Mouse (Mus musculus) left cerebral cortex, adult 18-20 months (tissue): ENCODE results near the gene U2af2. TPM values are rescaled to one million over a fixed set of nuclear protein-coding genes. Genes with fewer than 3 reads are reported as not detected.

Experiments
- DNase-seq, 2 experiments: peaks; one replicate each; pipeline ENCODE4 v3.0.0; 2021 to 2022; ENCODE audit warnings: low spot score in 2 of 2, mixed read lengths in 1 of 2
- microRNA-seq, 2 experiments: library from miRNA; unstranded; fragments of <30 nt; microRNA quantifications; one replicate each; pipeline ENCODE4 v1.2.0; 2021
- total RNA-seq, 2 experiments: library from RNA; stranded (reverse); gene quantifications; 2 replicates each; pipeline ENCODE4 v1.2.3; 2021

The U2af2 gene
- total RNA-seq, 2 experiments from 2014 or later = 176 to 181 TPM

DNA sequence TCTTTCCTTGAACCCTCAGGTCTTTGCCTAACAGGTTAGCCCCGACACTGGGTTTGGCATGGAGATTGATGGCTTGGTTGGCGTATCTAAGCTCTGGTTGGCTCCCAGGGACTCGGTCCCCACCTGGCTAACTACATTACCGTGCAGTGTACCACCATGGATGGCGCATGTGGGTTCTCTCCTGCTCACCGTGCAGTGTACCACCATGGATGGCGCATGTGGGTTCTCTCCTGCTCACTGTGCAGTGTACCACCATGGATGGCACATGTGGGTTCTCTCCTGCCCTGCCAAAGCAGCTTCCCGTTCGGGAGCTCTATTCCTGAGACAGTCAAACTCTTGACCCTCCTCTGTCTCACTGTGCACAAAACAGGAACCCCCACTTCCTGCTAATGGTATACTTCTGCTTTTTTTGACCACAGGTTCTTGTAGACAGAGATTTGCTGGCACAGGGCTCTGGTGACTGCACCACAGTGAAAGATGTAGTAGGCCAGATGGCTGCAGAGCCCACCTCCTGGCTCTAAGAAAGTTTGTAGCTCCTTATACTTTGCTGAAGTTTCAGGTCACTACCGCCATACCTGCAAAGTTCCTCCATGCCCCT, 39.2 kb downstream of the U2af2 start:
- DNase-seq = no peak

DNA sequence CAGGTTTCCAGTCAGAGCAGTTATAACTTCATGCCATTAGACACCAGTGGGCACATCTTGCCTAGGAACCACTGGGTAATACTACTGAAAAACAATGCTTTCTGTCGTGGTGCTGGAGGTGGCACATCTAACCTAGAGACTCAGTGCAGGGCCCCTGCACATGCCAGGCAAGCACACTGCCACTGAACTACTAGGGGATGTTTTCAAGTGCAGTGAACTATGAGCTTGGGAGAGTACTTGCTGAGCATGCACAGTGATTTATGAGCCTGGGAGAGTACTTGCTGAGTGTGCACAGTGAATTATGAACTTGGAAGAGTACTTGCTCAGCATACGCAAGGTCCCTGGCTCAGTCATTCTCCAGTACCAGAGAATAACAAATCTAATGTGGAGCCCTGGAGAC, 40.6 kb downstream of the U2af2 start:
- DNase-seq = no peak

DNA sequence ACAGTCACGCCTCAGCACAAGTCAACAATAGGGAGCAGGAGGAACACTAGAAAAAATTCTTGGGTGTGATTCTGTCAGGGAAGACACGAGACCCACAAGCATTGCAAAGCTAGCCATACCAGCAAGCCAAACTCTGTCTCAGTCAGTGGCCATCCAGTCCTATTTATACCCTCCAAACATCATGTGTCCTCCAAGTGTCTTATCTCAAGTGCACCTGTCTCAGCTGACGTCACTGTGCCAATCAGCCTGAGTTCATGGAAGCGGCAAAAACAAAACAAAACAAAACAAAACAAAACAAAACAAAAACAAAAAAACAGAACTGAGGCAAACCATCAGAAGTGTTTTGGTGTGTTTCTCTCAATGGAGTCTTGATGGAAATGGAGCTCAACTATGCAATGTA, 46.3 kb downstream of the U2af2 start:
- DNase-seq = no peak

DNA sequence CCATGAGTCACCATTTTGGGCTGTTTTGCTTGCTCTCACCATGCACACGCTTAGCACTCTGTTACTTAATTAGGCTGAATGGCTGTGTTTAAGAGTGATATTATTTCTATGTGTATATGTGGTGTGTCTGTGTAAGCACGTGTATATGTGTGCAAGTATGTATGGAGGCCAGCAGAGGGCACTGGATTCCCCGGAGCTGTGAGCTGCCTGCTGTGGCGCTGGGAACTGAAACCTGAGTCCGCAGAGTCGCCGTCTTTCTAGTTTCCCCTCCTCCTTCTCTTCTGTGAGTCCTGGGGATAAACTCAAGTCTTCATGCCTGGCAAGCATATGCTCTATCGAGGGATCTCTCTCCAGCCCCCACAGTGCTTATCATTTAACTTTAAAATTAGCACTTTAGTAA, 47.4 kb downstream of the U2af2 start:
- no peak for DNase-seq

DNA sequence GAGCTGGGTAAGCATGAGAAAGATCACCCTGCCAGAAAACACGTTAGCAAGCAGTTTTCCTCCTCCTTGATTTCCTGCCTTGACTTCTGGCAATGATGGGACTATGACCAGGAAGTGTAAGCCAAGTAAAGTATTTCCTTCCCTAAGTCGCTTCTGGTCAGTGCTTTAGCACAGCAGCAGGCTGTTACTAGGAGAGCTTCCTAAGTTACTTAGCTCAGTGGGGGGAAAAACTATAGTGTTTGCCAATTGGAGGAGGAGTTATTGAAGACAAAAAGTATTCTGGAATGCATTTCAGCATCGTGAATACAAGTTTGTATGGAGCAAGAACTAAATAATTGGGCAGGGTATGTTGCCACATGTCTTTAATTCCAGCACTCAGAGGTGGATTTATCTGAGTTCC, 50.8 kb downstream of the U2af2 start:
- DNase-seq = no peak

DNA sequence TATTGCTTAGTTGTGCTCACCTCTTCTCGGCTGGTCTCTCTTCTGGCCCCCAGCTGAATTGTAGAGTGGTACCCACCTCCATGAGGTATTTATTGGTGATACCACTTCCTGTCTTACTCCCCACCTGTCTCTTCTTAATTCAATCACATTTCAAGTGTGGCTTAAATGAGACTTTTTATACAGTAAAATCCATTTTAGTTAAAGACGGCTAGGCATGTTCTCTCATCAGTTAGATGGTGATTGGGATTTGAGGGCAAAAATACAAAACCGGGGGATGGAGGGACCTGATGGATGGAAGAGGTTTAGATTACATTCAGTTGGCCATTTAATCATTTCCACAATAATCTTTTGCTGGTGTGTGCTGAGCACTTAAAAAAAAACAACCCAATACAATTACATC, 54.9 kb downstream of the U2af2 start, which contains the start of gene Rfpl4:
Gene Rfpl4, minus strand, starts transcription at position 101 of the 400 bp plus-strand sequence.
- DNase-seq = no peak

DNA sequence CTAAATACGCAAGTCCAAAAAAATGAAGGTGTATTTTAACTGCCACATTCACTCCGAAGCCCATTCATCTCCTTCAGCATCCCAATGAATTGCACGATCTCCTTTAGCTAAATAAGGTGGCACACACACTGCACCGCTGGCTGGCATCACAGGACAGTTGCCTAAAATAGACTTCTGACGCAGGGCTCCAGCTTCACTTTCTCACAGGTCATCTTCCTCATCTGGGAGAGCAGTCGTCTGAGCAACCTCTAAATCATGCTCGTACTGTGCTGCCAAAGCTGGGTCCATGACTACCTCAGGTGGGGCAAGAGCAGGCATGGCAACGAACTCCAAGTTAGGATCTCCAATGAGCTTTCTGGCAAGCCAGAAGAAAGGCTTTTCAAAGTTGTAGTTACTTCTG, 63.1 kb downstream of the U2af2 start:
- no peak for DNase-seq

DNA sequence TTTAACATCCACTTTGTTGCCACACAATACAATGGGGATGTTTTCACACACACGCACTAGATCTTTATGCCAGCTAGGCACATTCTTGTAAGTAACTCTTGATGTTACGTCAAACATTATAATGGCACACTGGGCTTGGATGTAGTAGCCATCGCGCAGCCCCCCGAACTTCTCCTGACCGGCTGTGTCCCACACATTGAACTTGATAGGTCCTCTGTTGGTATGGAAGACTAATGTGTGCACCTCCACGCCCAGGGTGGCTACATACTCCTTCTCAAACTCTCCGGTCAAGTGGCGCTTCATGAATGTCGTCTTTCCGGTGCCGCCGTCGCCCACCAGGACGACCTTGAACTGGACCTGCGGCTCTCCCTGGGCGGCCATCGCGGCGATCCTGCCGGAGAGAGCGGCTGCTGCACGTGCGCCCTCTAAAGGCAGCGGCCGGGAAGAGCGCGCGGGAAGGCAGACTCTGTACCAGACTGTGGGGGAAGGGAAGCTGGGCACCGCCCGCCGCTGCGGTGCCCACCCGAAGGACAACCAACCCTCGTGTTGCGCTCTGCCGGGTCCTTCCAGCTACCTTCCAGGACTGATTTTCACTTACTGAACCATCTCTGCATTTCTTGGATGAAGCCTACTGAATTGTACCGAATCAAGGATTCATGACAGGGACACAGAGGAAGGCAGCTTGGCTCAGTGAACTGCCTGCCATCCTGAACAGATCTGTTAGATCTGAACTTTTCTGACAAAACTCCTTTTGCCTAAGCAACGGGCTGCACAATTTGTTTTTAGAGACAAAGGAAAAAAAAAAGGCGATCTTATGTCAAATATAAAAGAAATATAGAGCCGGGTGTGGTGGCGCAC, 63.8 kb downstream of the U2af2 start, which contains the start of gene Rasl2-9:
Gene Rasl2-9, minus strand, starts transcription at position 402 of the 858 bp plus-strand sequence.
- DNase-seq = peak; percentile 80 to 85

Small RNA genes within 50 kb of the gene (microRNA-seq; reads per million reads assigned to microRNA genes)
- gene Gm26217 = 0 reads per million in 2 experiments

Other genes with a start within 250 kb of the U2af2 start
- 100 to 1,000 TPM; 101 to 108 TPM for gene Ube2s, start 249.6 kb upstream of the U2af2 start, total RNA-seq
- gene Shisa7, start 217.4 kb upstream of the U2af2 start, total RNA-seq = 100 to 1,000 TPM; 102 to 115 TPM
- 1 to 10 TPM; 4.5 to 5.9 TPM for gene Isoc2b, start 191.9 kb upstream of the U2af2 start, total RNA-seq
- gene Isoc2a, start 185.0 kb upstream of the U2af2 start, total RNA-seq = 10 to 100 TPM; 14.2 to 14.8 TPM
- under 1 TPM in 1 of 2 experiments, not detected in 1; 0.46 TPM for gene Gm36210, start 155.6 kb upstream of the U2af2 start, total RNA-seq
- 10 to 100 TPM; 14.7 to 15.9 TPM for gene Zfp628, start 146.9 kb upstream of the U2af2 start, total RNA-seq
- 100 to 1,000 TPM; 104 TPM for gene Nat14, start 140.1 kb upstream of the U2af2 start, total RNA-seq
- 1 to 10 TPM; 2.6 to 3.3 TPM for gene Ssc5d, start 136.4 kb upstream of the U2af2 start, total RNA-seq
- gene Sbk2, start 97.7 kb upstream of the U2af2 start, total RNA-seq = under 1 TPM; 0.26 to 0.45 TPM
- gene Sbk3, start 91.0 kb upstream of the U2af2 start, total RNA-seq = under 1 TPM; 0.58 to 0.91 TPM
- 10 to 100 TPM; 25.1 to 27.8 TPM for gene Zfp579, start 66.0 kb upstream of the U2af2 start, total RNA-seq
- 1 to 10 TPM; 7.4 to 7.8 TPM for gene Zfp524, start 47.7 kb upstream of the U2af2 start, total RNA-seq
- gene Fiz1, start 47.4 kb upstream of the U2af2 start, total RNA-seq = 10 to 100 TPM; 23.3 to 25.7 TPM
- gene Gm44973, start 46.6 kb upstream of the U2af2 start, total RNA-seq = not detected
- gene Zfp865, start 41.8 kb upstream of the U2af2 start, total RNA-seq = 10 to 100 TPM; 34.9 to 35.5 TPM
- gene Ccdc106, start 41.6 kb upstream of the U2af2 start, total RNA-seq = 10 to 100 TPM; 57.3 to 59.7 TPM
- not detected for gene 4632433K11Rik, start 28.0 kb upstream of the U2af2 start, total RNA-seq
- gene Zfp784, start 23.7 kb upstream of the U2af2 start, total RNA-seq = 1 to 10 TPM; 4.4 to 4.8 TPM
- 10 to 100 TPM; 27.8 to 31.0 TPM for gene Zfp580, start 10.6 kb upstream of the U2af2 start, total RNA-seq
- 100 to 1,000 TPM; 482 to 504 TPM for gene Epn1, start 18.1 kb downstream of the U2af2 start, total RNA-seq
- gene Rfpl4, start 54.8 kb downstream of the U2af2 start, total RNA-seq = not detected
- under 1 TPM; 0.49 to 0.68 TPM for gene Rasl2-9, start 63.8 kb downstream of the U2af2 start, total RNA-seq
- not detected for gene Vmn1r55, start 87.5 kb downstream of the U2af2 start, total RNA-seq
- gene Vmn1r56, start 134.6 kb downstream of the U2af2 start, total RNA-seq = not detected
- not detected for gene Vmn1r57, start 156.3 kb downstream of the U2af2 start, total RNA-seq